Mouse (Mus musculus) kidney, embryonic 14.5 days (tissue): ENCODE results near the gene Mrpl43. TPM values are rescaled to one million over a fixed set of nuclear protein-coding genes. Genes with fewer than 3 reads are reported as not detected.

Experiments used
- ATAC-seq: fragments of 200-750 bp; cut with Nextera tagmentation; 2 replicates; pipeline ENCODE4 v1.8.0; 2017; ENCODE audit warnings: moderate number of reproducible peaks, mild to moderate bottlenecking, moderate TSS enrichment, moderate library complexity; ENCODE audit not compliant: low FRiP score, low TSS enrichment
- H3K27ac ChIP-seq: fragments of 300-500 bp; sonication (generic); 2 replicates; pipeline ENCODE4 v1.5.1; 2014; ENCODE audit warnings: low read depth, mild to moderate bottlenecking, low read length, moderate library complexity, mixed read lengths
- H3K27me3 ChIP-seq: fragments of 300-500 bp; sonication (generic); 2 replicates; pipeline ENCODE4 v1.6.1; 2014; ENCODE audit warnings: mild to moderate bottlenecking, low read length; ENCODE audit not compliant: control insufficient read depth, insufficient read depth
- H3K36me3 ChIP-seq: fragments of 300-500 bp; sonication (generic); 2 replicates; pipeline ENCODE4 v1.6.1; 2014; ENCODE audit warnings: low read length, mixed read lengths; ENCODE audit not compliant: control insufficient read depth, insufficient read depth
- H3K4me1 ChIP-seq: fragments of 300-500 bp; sonication (generic); 2 replicates; pipeline ENCODE4 v1.6.1; 2014; ENCODE audit warnings: low read length, mixed read lengths; ENCODE audit not compliant: control insufficient read depth, insufficient read depth
- H3K4me2 ChIP-seq: fragments of 300-500 bp; sonication (generic); replicated peaks from 2 replicates; pipeline ENCODE4 v1.6.1; 2014; ENCODE audit warnings: low read depth, mild to moderate bottlenecking, low read length
- H3K4me3 ChIP-seq: fragments of 300-500 bp; sonication (generic); 2 replicates; pipeline ENCODE4 v1.5.1; 2014; ENCODE audit warnings: mild to moderate bottlenecking, low read length
- H3K9ac ChIP-seq: fragments of 300-500 bp; sonication (generic); 2 replicates; pipeline ENCODE4 v1.6.1; 2014; ENCODE audit warnings: low read depth, mild to moderate bottlenecking, low read length, moderate library complexity
- H3K9me3 ChIP-seq: fragments of 300-500 bp; sonication (generic); 2 replicates; pipeline ENCODE4 v1.6.1; 2016; ENCODE audit warnings: low read length; ENCODE audit not compliant: control insufficient read depth
- WGBS: fragments of 180-500 bp; shearing (Covaris S2); extraction: QIAGEN DNeasy Blood & Tissue Kit; methylation state at CpG from one replicate; pipeline ENCODE4 v1.1.7; 2014; 5-methylcytosine and 5-hydroxymethylcytosine counted together
- polyA plus RNA-seq: library from polyadenylated mRNA; unstranded; fragments of >200 nt; fragmentation: Nextera tagmentation; extraction: Ambion mirVana; gene quantifications from 2 replicates; pipeline ENCODE4 v1.2.1, GENCODE M21; 2014

Gene Mrpl43
- polyA plus RNA-seq, 1 experiment from 2014 or later, result 69.9 TPM

DNA sequence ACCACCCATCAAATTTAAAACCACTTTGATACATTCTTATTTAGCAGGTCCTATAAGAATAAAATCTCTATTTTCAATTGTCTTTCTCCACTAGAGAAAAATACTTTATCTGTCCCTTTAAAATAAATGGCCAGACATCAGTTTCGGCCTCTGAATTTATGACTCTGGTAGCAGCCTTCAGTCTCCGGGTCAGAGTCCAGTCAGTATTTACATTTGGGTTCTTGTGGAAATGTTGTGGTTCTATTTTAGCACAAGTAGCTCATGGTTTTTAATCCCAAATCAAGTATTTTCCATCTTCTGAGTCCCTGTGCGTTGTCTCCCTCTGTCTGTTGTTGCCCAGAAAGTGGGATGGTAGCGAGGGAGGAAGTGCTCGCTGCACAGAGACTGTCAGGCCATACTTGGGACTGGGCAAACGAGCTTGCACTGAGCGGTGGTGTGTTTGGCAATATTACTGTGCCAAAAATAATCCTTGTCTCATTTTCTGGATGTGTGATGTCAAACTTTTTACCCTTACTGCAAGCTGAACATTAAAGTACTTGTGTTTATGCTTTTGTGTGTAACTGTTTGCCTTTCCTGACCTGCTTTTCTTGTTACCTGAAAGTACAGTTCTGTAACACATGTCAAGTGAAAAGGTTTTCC is 23.6 kb downstream of the Mrpl43 start:
- 75% methylated on average over 7 of the region's 7 CpGs for WGBS
- no peak for ATAC-seq
- no peaks in the 10 kb centered on the region for H3K4me1 ChIP-seq
- H3K4me3 ChIP-seq, result no peak overlapping the region
- H3K27me3 ChIP-seq, result no peaks in the 10 kb centered on the region
- H3K4me2 ChIP-seq, result no peak overlapping the region
- no peak overlapping the region for H3K9ac ChIP-seq
- no peak overlapping the region for H3K27ac ChIP-seq
- no peaks in the 10 kb centered on the region for H3K9me3 ChIP-seq
- H3K36me3 ChIP-seq, result peaks cover 52% of the 10 kb centered on the region

DNA sequence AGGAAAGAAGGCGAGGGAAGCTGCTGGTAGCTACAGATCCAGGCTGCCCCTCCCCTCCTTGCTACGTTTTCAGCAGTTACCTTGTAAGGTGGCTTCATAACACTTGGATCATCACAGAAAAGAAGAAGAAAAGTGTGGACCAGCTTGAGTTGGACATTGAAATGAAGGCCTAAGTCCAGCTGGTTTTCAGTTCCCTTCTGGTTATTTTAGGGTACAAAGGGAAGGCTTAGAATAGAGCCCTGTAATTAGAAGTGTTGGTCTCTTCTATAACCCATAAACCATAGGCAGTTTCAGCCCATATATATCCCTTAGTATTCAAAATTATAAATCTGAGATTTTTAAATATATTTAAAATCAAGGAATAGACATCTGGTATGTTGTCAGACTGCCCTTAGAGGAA is 25.5 kb downstream of the Mrpl43 start:
- Histone ChIP-seq H3K36me3 (peaks cover 70% of the 10 kb centered on the region), H3K4me3 (no peak overlapping the region), H3K4me1 (no peaks in the 10 kb centered on the region), H3K9me3 (no peaks in the 10 kb centered on the region), H3K9ac (no peak overlapping the region), H3K27me3 (no peaks in the 10 kb centered on the region), H3K27ac (no peak overlapping the region), H3K4me2 (no peak overlapping the region)
- no peak for ATAC-seq
- WGBS, result 86% methylated on average over 2 of the region's 2 CpGs

GRCm38 (mm10) chr19:44977148-44977547 is 29.1 kb downstream of the Mrpl43 start:
- Histone ChIP-seq H3K4me1 (no peaks in the 10 kb centered on the region), H3K36me3 (peaks cover 94% of the 10 kb centered on the region), H3K27ac (no peak overlapping the region), H3K4me2 (no peak overlapping the region), H3K9me3 (no peaks in the 10 kb centered on the region), H3K27me3 (no peaks in the 10 kb centered on the region), H3K9ac (no peak overlapping the region), H3K4me3 (no peak overlapping the region)
- ATAC-seq, result no peak
- WGBS, result 90% methylated on average over 6 of the region's 6 CpGs

DNA sequence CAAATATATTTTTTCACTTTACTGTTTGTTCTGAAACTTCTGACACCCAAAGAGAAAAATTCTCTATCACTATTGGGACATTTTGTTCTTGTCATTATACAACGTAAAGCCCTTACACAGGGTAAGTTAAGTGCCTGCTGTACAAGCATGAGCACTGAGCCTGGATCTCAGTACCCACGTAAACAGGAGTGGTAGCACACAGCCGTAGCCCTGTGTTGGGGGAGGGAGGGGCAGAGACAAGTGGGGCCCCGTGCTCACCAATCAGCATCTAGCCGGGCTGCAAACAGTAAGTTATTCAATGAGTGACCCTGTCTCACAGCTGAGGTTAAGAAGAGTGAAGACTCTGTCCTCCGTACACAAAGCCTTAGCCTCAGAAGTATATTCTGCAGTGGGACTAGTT is 29.6 kb downstream of the Mrpl43 start:
- no peak overlapping the region for H3K9ac ChIP-seq
- H3K4me3 ChIP-seq, result no peak overlapping the region
- no peaks in the 10 kb centered on the region for H3K27me3 ChIP-seq
- peaks cover 94% of the 10 kb centered on the region for H3K36me3 ChIP-seq
- H3K9me3 ChIP-seq, result no peaks in the 10 kb centered on the region
- no peaks in the 10 kb centered on the region for H3K4me1 ChIP-seq
- H3K4me2 ChIP-seq, result no peak overlapping the region
- ATAC-seq, result no peak
- no peak overlapping the region for H3K27ac ChIP-seq
- 81% methylated on average over 6 of the region's 6 CpGs for WGBS

GRCm38 (mm10) chr19:44968329-44968728 is 37.9 kb downstream of the Mrpl43 start:
- peaks cover 91% of the 10 kb centered on the region for H3K36me3 ChIP-seq
- H3K27ac ChIP-seq, result no peak overlapping the region
- no peak overlapping the region for H3K4me2 ChIP-seq
- H3K4me3 ChIP-seq, result no peak overlapping the region
- H3K9me3 ChIP-seq, result no peaks in the 10 kb centered on the region
- H3K9ac ChIP-seq, result no peak overlapping the region
- H3K4me1 ChIP-seq, result no peaks in the 10 kb centered on the region
- 93% methylated on average over 3 of the region's 3 CpGs for WGBS
- H3K27me3 ChIP-seq, result no peaks in the 10 kb centered on the region
- no peak for ATAC-seq

DNA sequence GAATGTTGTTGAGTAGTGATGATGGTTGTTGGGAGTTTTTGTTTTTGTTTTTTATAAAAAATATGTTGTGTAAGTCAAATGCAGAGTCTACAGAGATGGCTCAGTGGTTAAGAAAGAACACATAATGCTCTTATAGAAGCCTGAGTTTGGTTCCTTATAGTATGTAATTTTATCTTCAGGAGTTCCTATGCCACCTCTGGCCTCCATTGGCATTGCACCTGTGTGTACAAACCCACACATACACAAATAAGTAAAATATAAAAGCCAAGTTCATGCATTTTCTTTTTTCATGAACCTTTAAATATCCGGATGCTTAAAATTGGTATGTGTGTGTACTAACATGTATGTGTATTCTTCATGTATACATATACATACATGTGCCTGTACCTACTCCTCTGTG is 40.3 kb downstream of the Mrpl43 start:
- Histone ChIP-seq H3K9ac (no peak overlapping the region), H3K36me3 (peaks cover 89% of the 10 kb centered on the region), H3K27ac (no peak overlapping the region), H3K4me3 (no peak overlapping the region), H3K4me2 (no peak overlapping the region), H3K9me3 (no peaks in the 10 kb centered on the region), H3K4me1 (no peaks in the 10 kb centered on the region), H3K27me3 (no peaks in the 10 kb centered on the region)
- ATAC-seq, result no peak
- 96% methylated on average over 1 of the region's 1 CpGs for WGBS

DNA sequence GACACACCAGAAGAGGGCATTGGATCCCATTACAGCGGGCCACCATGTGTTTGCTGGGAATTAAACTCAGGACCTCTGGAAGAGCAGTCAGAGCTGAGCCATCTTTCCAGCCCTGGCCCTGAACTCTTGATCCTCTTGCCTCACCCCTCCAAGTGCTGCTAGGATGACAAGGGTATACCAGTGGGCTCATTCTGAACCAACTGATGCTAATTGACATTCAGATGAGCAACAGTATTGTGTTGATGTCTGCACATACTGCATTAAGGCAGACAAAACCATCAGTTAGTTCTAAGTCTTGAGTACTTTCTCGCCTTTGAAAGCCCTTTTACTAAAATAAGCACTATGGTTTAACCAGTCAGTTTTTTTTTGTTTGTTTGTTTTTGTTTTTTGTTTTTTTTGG is 46.6 kb downstream of the Mrpl43 start:
- Histone ChIP-seq H3K9ac (no peak overlapping the region), H3K27me3 (no peaks in the 10 kb centered on the region), H3K27ac (no peak overlapping the region), H3K9me3 (no peaks in the 10 kb centered on the region), H3K4me3 (no peak overlapping the region), H3K4me1 (no peaks in the 10 kb centered on the region), H3K4me2 (no peak overlapping the region), H3K36me3 (peaks cover 88% of the 10 kb centered on the region)
- WGBS, result 95% methylated on average over 2 of the region's 2 CpGs
- ATAC-seq, result no peak

Other genes starting within 250 kb of the Mrpl43 start
- gene Slf2, start 75.3 kb downstream of the Mrpl43 start, polyA plus RNA-seq, result 35.6 and 60.0 TPM in 2 replicates
- 7.0 and 7.2 TPM in 2 replicates for gene Sema4g, start 17.3 kb downstream of the Mrpl43 start, polyA plus RNA-seq
- gene Twnk, start 779 bp downstream of the Mrpl43 start, polyA plus RNA-seq, result 19.6 and 19.9 TPM in 2 replicates
- gene Lzts2, start 8.0 kb upstream of the Mrpl43 start, polyA plus RNA-seq, result 59.1 and 68.2 TPM in 2 replicates
- gene Pdzd7, start 39.3 kb upstream of the Mrpl43 start, polyA plus RNA-seq, result 1.3 and 1.4 TPM in 2 replicates
- gene Sfxn3, start 41.1 kb upstream of the Mrpl43 start, polyA plus RNA-seq, result 11.0 and 18.3 TPM in 2 replicates
- gene Kazald1, start 68.8 kb upstream of the Mrpl43 start, polyA plus RNA-seq, result 10.7 and 10.9 TPM in 2 replicates
- 0.26 TPM in 1 of 2 replicates, not detected in the other for gene Tlx1, start 144.2 kb upstream of the Mrpl43 start, polyA plus RNA-seq
- 0.11 TPM in 1 of 2 replicates, not detected in the other for gene Lbx1, start 229.4 kb upstream of the Mrpl43 start, polyA plus RNA-seq